ENCODE assay signal across 13 mouse cellular contexts in genomic region chr15:56498774-56499173, GRCm38 (mm10).
"Had no signal": no experiment of that assay in that cellular context is flagged by ENCODE, and none has a peak within 500 bp of the region (broad histone marks: within the 10 kb centered on the region; RNA-seq: fewer than 3 reads in every experiment).

No protein-coding gene starts in this region.

- H3K27me3 ChIP-seq: limb, embryonic 12.5 days; liver, embryonic 15.5 days; midbrain, embryonic 13.5 days; neural tube, embryonic 15.5 days had no signal

- ATAC-seq: lung, postnatal 0 days; midbrain, embryonic 13.5 days had no signal

- H3K36me3 ChIP-seq: limb, embryonic 12.5 days; liver, embryonic 15.5 days; midbrain, embryonic 13.5 days; neural tube, embryonic 15.5 days had no signal

- DNase-seq: kidney, postnatal 25 days; layer of hippocampus, postnatal 36 days; liver; lung, adult 2 months; lung, postnatal 36 days; right cerebral cortex, adult 18-20 months; right cerebral cortex, postnatal 25 days; thymus, postnatal 4 days had no signal

- H3K4me3 ChIP-seq: limb, embryonic 12.5 days; liver, embryonic 15.5 days; midbrain, embryonic 13.5 days; neural tube, embryonic 15.5 days had no signal
